Mouse (Mus musculus) lung, adult 2 months (tissue): Measurements from ENCODE around the gene Txlna.
A peak's percentile ranks its signal among the peaks of the same experiment; 100 is the strongest.

Experiments
- CTCF ChIP-seq: fragments of 200-500 bp; IDR thresholded peaks from 2 replicates; pipeline ENCODE4 v1.5.1; 2011; ENCODE audit warnings: mild to moderate bottlenecking, low read length, control low read depth; ENCODE audit not compliant: insufficient read depth
- POLR2A ChIP-seq: fragments of 200-500 bp; IDR thresholded peaks from 2 replicates; pipeline ENCODE4 v1.6.1; 2011; ENCODE audit warnings: low read depth, mild to moderate bottlenecking, control low read depth, low read length, borderline replicate concordance; ENCODE audit errors: extremely low read depth

GRCm38 (mm10) chr4:129576863-129577491, 63.9 kb downstream of the Txlna start:
- TF ChIP-seq POLR2A (no peak), CTCF (peak; percentile 59)
